Mouse (Mus musculus) liver, embryonic 14.5 days (tissue): ENCODE measurements around the gene Zfp536.

Source experiments
- CTCF ChIP-seq: IDR thresholded peaks from 2 replicates; pipeline ENCODE4 v1.5.1; 2016; ENCODE audit warnings: antibody characterized with exemption, low read depth, control low read depth
- EP300 ChIP-seq: IDR thresholded peaks from 2 replicates; pipeline ENCODE4 v1.6.1; 2016; ENCODE audit warnings: antibody characterized with exemption, low read depth

- no peak for TF ChIP-seq CTCF
- no peak for TF ChIP-seq EP300
Measured at GRCm38 (mm10) chr7:37686366-37686765, 87.1 kb downstream of the Zfp536 start.
